Mouse (Mus musculus) kidney, adult 11 months (tissue): ENCODE measurements at regions not wholly inside any gene's neighbourhood (a gene's known extent, or its start where the extent isn't known, plus 50 kb on each side); places are given as distances from the start of the nearest gene placed in this dataset.

Experiments used
- DNase-seq: peaks from one replicate; pipeline ENCODE4 v3.0.0; 2022

DNA sequence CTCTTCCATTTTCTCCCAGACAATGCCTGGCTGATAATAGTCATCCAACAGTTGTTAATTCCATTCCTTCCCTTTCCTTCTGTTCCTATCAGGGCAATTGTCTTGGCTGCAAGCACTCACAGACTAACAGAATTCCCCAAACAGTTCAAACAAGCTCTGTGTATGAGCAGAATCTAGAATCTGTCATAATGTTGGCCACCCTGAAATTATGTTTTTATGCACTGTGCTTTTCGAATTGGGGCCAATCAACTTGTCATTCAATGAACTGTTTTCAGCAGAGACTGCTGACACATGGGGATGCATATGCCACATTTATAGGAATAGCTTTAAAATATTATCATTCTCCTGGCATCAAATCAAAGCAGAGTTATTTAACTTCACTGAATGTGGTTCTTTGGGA lies 235.8 kb upstream of the Tmtc4 start:
- no peak for DNase-seq

DNA sequence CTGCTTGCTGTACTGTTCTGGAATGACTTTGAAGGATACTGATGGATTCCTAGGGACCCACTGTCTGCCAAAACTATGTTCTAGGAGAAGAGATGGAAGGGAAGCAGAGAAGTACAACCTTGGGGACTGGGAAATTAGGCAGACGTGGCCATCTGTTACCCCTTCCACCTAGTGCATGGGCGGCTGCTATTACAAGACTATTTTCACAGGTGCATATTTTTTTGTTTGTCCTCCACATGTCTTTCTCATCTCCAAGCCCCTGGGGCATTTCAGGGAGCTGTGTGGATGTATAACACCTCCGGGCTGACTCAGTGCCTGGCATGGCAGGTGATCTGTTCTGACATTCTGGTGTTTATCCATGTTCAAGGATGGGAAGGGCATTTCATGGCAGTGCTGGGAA lies 226.4 kb upstream of the Tmtc4 start:
- DNase-seq, result no peak

DNA sequence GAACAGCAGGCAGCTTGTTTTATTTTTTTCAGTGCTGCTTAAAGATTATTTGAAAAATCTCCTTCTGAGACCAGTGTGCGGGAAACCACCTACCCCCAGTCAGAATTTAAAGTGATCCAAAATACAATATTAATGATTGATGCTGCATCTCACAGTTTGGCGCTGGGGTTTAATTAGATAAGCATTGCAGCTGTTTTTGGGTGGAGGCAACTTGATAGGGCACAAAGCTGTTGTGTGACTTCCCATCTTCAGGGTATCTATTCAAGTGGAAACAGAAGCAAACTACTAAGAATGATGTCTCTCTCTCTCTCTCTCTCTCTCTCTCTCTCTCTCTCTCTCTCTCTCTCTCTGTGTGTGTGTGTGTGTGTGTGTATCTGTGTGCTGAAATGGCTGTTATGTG lies 219.0 kb upstream of the Tmtc4 start:
- no peak for DNase-seq

DNA sequence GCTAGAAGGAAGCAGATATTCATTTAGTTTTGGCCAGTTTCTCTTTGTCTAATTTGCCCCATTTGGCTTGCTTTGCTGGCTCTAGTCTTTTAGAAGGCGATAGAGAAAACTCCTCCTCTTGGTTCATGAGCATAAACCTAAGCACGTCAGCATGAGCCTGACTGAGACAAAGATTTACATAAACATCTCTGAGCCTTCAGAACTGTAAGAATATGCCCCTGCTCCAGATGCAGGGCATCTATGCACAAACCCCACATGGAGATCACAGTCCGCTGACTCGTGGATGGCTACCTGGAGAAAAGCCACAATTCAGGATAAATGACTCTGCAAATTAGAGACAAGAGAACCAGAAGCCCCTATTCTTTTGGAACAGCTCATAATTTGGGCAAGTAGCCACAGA lies 218.5 kb upstream of the Tmtc4 start:
- DNase-seq, result no peak

DNA sequence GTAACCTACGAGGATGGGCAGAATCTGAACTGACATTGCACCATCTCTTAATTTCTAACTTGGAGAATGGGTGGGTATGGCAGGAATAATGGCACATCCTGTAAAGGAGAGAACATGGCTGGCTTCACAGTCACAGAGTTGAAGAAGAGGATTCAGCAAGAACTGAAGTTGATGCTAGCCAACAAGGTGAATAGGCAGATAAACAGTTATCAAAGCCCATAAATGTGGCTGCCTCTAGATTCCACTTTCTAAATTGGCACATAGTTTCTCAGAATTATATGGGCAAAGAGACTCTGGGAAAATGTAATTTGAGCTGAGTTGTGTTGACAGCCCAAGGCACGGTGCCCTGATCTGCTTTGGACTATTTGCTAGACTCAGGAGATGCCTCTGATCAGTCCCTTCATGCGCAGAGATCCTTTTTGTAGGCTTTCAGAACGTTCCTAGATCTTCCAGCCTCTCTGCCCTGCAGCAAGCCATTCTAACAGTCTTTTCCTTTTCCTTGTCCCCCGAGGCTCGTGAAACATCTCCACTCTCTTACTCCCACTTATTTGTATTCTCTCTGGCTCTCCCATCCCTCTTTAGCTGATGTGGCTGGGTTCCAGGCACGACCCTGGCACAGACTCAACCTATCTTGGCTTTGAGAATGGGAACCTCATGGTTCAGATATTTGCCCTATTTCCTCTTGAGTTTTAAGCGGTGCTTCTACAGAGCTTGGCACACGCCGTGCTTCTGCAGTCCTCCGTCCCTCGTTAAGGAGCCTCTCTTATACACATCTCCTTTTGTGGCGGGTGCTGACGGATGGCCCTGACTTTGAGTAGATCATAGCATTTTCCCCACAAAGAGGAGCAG lies 217.8 kb upstream of the Tmtc4 start:
- peak; percentile 3 for DNase-seq

DNA sequence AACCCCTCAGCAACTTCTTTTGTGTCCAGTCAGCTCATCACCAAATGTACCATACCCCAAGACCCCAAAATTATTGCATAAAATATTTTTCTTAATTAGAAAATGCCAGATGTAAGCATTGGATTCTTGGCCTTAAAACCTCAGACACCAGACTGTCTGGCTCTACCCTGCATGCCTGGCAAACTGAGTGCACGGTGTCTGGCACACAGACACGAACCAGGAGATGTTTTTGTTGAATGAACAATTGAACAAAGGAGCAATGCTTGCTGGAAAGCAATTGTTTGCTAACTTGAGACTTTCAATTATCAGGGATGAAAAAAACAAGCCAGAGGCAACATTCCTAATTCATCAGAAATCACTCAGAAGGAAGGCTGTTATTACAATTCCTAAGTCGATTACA lies 215.3 kb upstream of the Tmtc4 start:
- DNase-seq, result no peak

DNA sequence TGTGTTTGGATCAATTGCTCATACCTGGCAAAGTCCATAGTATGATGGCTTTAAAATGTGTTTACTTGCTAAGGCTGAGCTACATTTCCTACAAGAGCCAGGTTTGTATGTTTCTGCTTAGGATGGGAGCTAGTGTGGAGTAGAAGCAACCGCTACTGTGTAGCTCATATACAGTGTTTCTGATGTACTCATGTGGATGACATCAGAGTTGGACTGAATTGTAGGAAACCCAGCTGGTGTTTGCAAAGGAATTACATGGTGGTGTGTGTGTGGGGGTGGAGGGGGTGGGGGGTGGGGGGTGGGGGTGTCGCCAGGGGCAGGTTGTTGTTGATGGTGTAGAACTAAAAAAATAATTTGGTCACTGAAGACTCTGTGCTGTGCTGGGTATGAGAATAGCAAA lies 208.7 kb upstream of the Tmtc4 start:
- DNase-seq, result no peak

DNA sequence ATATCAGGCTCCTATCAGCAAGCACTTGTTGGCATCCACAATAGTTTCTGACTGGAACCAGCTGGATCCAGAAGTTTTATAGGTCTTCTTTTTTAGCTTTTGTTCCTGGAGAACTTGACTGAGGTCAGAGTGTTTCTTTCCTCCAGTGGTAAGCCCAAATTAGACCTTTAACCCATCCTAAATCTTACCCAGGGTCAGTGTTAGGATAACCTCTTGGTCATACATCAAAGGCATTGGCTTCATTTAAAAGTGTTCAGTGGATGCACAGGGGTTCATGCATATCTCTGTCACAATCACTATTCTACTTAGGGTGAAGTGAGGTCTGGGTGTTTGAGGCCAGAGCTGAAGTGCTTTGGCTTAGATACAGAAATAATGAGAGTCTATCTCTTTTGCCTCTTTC lies 206.9 kb upstream of the Tmtc4 start:
- no peak for DNase-seq

DNA sequence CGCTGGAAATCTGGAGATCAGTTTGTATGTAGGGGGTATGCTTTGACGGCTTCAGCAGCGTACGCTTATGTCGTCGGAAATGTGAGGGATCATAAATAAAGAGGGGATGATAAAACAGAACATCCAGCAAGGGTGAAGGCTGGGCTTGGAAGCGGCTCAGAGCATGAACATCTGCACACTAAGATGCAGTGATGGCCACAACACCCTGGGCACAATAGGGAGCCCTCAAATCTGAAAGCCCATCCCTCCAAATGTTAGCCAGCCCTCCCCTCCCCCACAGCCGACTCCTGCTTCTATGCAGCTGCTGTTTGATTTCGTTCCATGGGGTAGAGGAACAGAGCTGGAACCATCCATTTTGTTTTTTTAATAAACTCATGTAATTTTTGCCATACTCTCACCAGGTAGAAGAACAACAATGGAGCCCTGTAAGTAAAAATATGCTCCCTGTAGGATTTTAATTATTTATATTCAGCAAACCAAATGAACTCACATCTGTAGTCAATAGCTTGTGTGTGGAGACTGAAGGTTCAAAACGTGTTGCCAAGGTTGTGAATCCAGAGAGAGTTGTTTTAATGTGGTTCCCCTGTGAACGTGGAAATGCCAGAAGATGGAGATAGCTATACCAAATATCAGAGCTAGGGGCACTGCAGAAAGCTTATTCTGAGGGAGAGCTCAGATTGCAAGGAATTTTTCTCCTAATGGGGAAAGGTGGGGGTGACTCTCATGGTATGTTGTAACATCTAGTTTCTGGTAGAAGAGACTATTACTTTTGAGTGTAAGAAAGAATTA lies 203.6 kb upstream of the Tmtc4 start:
- no peak for DNase-seq

DNA sequence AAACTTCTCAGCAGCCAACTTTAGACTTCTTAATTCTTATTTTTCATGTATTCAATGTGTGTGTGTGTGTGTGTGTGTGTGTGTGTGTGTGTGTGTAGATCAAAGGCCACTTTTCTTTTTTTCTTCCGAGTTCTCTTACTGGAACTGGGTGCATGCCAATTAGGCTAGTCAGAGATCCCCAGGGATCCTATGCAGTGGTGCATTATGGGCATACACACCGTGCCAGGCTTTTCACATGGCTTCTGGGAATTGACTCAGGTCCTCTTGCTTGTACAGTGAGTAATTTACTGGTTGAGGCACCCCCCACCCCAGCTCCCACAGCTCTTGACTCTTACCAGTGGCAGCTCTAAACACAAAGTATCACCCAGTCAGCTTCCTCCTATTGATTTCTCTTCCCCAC lies 189.3 kb upstream of the Tmtc4 start:
- peak; percentile 5 for DNase-seq

DNA sequence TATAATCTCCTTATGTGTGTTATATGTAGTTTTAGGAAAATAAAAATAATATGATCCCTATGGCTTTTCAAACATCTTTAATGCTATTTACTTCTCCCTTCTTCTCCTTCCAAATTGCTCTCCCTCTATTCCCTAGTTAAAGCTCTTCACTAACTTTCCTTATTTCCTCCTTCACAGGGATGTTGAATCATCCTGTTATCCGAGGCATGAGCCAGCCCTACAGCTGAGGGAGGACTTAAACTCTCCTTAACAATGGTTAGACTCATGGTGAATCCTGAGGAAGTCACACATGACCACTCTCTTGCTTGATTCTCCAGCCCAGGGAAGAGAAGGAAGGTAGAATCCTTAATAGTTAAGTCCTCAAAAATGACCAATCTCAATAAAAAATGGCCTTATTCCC lies 188.0 kb upstream of the Tmtc4 start:
- DNase-seq, result no peak

DNA sequence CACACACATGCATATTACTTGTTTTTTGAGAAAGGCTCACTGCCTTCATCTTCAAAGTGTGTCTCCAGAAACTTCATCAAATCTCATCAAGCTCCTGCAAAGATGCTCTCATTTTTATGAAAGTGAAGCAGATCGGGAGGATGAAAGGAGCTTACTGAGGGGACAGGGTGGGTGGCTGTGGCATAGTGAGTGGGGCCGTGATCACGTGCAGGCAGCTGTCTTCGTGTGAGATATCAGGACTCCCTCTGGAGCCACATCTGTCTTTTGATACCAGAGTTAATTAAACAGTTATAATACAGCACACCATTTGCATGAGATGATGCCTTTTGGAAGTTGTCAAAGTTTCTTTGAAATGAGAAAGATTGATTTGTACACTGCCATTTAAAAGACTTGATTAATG lies 180.0 kb upstream of the Tmtc4 start:
- DNase-seq, result no peak

DNA sequence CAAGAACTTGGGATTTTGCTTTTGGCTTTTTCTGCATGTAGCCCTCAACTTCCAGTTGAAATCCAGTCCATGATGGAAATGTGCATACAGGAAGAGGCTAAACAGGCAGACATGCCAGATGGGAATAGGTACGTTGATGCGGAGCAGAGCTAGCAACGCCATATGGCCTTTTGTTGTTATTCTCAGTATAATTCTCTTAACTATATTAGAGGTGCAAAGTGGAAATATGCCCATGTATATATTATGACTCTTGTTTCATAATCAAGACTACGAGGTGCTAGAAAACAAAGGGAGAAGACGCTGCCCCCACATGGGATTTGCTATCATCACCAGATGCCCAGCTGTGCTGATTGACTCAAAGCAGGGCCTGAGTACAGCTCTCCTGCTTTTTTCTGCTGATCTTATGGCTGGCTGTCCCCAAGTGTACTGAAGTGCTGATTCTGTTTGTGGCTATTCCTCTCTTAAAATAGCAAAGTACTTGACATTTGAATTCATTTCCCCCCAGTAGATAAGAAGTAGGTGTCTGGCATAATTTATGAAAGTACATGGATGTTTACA lies 159.7 kb upstream of the Tmtc4 start:
- no peak for DNase-seq

DNA sequence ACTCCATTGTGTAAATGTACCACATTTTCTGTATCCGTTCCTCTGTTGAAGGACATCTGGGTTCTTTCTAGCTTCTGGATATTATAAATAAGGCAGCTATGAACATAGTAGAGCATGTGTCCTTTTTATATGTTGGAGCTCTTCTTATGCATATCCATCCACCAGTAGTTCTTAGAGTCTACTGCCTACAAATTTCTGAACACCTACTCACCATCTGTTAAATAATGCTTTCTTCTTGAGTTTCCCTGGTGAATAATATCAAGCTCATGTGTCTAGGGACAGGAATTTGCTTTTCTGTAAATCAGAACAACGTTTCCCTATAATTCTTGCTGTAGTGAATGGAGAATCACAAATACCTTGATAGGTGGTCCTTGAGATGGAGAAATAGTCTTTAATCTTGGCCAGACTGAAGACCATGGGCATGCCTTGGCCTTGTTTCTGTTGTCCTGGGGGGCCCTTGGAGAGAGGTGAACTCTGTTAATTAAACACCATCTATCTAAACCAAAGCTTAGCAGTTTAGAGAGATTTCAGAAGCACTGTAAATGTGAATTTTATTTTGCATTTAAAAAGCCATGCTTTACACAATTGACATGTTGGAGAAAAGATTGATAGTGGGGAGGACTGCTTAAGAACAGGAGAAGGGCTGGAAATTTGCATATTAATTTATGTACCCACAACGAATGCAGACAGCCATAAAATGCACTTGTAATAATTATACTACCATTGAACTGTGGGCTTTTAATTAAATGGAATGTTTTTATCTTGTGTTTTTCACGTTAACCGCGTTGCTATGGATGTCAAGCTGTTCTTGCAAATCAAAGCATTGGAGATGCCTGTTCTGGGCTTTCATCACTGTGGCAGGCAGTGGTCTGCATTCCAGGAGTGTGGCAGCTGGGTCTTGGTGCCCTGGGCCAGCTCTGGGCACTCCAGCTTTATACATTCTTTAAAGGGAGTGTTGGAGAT lies 155.2 kb upstream of the Tmtc4 start:
- no peak for DNase-seq

DNA sequence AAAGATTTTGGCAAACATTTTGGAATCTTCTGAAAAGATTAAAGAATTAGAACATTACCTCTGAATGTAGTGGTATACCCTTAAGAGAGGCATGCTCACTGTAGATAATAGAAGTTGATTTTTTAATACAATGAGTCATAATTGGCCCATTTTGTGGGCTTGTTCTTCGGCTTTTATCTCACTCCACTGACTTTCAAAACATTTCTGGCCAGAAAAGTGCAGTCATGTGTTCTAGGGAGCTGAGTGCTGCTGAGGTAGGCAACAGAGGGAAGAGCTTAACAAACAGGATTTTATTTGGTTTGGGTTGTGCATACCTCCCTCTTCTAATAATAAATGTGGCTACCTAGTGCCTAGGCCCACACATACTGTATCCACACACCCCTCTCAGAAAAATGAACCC lies 150.1 kb upstream of the Tmtc4 start:
- DNase-seq, result no peak

DNA sequence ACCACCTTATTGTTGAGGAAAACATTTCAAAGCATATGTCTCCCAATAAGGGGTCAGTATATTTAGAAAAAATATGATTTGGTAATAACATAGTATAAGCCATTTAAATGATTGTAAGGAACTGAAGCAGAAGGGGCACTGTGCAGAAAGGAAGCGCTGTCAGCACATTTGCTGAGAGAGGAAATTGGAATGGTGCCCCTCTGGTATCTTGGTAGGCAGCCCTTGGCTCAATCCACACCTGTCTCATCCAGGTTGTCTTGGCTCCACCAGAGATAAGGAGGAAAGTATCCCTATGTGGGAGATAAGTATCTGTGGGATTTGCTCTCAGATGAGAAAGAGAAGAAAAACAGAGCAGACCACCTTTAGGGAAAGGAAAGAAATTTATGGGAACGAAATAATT lies 136.5 kb upstream of the Tmtc4 start:
- no peak for DNase-seq

DNA sequence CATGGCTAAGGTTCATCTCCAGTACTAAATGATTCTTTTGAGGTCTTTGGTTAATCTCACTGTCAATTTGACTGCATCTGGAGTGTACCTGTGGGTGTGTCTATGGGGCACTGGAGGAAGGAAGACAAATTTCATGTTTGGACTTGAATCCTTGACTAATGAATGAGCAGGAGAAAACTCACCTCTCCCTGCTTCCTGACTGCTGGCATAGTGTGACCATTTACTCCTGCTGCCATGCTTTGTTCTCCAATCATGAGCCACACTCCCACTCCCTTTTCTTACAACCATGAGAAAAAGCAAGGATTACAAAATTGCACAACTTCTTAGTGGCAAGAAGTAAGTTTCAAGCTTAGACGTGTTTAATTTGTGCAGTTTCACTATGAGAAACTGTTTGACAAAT lies 132.5 kb upstream of the Tmtc4 start:
- DNase-seq, result no peak

DNA sequence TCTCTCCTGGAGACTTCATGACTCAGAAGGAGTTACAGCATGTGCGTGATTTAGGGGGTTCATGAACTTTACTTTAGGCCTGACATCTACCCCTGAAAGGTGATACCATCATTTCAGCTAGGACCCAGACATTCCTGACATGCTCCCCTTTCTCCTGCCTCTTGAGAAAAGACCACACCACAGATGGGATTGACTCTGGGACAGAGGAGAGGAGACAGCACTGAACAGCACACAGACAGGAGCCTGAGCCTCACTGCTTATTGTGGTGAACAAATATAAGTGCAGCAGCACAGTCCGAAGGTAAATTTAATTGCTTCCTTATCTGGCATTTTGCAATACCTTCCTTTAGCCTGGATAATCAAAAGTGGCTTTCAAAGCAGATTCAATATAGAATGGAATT lies 126.7 kb upstream of the Tmtc4 start:
- DNase-seq, result no peak

DNA sequence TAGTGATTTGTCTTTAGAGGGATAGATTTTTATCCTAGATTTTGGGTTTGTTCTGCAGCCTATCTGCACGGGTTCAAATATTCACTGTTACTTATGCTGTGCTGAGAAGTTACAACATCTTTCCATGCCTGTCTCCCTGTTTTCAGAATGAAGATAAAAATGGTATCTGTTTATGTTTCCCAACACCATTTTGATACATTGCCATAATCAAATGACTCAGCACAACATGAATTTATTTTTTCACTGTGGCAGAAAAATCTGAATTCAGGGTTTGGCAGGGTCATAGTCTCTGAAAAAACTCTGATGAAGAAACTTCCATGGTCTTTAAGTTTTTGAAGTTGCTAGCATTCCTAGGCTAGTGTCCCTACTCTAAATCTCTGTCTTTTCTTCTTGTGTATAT lies 116.5 kb upstream of the Tmtc4 start:
- DNase-seq, result no peak

DNA sequence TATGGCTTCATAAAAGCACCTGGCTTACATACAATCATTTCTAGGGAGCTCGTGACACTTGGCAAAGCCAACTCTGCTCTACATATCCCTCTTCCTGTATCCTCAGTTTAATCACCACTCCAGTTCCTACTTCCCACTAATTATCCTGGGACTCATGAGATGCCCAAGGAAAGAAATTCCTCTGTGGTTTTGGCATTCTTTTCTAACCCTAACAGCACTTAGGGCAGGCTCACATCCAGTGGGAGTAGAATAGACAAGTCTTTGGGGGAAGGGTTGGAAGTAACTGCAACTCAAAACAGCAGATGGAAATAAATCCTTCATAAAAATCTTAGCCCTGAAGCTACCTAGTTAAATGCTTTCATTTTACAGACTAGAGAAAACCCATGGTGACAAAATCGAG lies 112.3 kb upstream of the Tmtc4 start:
- DNase-seq, result no peak

DNA sequence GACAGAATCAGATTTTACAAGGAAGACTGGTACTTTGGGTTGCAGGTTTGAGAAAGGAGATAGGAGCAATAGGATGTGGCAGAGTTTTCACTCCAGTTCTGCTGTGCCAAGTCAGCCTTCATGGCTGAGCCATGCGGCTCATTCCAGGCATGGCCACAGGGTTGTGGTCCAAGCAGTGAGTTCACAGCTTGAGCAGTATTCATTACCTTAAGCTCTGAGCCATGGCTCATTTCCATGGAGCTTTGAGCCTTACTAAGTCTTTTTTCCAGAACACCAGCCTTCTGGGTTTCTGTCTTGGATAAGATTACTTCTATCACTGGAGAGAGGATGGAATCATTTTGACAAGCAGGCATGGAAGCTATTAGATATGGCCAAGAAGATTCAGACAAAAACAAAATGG lies 98.2 kb upstream of the Tmtc4 start:
- DNase-seq, result no peak

DNA sequence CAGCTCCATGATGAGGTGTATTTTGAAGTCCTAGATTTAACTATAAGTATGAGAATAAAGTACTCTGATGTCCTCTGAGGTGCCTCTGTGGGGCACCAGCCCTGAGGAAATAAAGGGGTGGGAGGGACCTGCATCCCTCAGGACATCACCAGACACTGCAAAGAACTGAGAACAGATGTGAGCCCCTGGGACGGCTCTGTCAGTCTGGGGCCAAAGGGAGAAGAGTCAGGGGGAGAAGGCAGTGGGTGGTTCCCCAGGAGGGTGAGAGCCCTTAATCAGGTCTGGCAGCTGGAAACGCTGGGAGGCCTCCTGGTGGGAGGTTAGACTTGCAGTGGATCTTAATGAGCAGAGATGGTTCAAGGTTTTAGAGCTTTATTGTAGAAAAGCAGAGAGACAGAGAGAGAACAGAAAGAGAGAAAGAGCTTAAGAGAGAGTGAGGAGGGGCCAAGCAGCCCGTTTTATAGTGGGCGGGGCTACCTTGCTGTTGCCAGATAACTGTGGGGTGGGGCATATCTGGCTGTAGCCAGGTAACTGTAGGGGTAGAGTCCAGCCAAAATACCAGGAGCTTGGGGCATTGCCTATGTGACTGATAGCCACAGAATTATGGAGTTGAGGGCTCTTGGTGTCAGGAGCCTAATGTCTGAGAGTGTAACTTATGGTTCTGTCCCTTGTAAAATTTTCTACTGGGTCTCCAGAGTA lies 97.3 kb upstream of the Tmtc4 start:
- DNase-seq, result no peak
